Mouse (Mus musculus): ENCODE measurements around the gene Pzp. TPM values are rescaled to one million over a fixed set of nuclear protein-coding genes. Genes with fewer than 3 reads are reported as not detected.

Gene Pzp
- total RNA-seq, 2 experiments from 2014 or later = not detected

DNA sequence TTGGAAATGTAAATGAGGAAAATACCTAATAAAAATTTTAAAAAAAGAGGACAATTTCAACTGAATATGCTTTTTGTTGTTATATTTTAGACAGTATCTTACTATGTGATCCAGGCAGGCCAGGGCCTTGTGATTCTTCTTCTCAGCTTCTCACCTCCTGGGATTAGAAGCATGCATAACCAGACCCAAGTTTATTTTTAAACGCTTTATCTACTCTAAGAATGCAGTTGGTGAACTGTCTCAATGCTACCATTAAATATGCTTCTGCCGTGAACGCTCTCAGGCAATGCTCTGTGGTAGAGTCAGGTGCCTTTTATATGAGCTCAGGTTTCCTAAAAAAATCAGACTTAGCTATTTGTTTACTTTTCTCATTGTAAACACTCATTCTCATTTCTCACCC is 3.2 kb downstream of the Pzp start:
- Histone ChIP-seq H3K27ac (no peak overlapping the region), H3K4me3 (no peak overlapping the region)
- no peak for TF ChIP-seq CTCF (conservative IDR thresholded peaks at IDR 0.05)
- DNase-seq (ENCODE audit: low spot score in 2 of 2) = no peak

DNA sequence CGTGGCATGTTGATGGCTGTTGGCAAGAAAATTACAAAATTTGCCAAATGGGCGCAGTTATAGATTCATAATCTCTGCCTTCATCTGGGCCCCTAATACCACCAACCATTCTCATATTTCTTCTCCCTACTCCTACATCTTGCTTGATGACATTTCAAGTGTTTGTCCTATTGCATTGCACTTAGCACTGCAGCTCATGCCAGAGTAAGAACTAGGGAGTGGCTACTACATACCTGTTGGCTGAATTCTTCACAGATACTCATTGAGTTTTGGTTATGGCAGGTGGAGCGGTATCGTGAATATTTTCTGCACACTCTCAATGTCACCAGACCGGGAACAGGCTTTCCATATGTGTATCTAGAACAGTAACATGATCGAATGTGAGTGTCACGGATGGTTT is 7.4 kb downstream of the Pzp start:
- Histone ChIP-seq H3K4me3 (no peak overlapping the region), H3K27ac (no peak overlapping the region)
- DNase-seq (ENCODE audit: low spot score in 2 of 2) = no peak
- TF ChIP-seq CTCF (conservative IDR thresholded peaks at IDR 0.05) = no peak

DNA sequence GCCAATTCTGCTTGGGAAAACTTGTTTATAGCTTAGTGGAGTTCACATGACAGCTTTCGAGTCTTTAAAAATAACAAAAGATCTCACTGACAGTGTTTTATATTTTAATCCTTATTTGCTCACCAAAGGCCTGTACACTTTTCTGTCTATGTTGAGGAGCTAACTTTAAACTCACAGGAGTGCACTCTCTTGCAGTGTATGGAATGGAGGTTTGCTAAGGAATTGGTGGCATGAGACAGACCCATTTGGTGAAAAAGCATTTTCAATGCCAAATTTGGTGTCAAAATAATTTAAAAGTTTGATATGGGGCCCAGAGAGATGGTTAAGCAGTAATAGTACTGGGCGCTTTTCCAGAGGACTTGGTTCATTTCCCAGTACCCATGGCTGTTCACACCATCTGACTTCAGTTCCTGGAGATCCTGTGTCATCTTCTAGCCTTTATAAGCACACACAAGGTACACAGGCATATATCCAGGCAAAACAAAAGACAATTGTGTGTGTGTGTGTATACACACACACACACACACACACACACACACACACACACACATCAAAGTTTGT is 20.8 kb downstream of the Pzp start:
- peak; percentile 57 to 61 for DNase-seq (ENCODE audit: low spot score in 2 of 2)
- TF ChIP-seq CTCF (conservative IDR thresholded peaks at IDR 0.05) = no peak
- H3K4me3 ChIP-seq = no peak overlapping the region
- peak overlapping the region; percentile 59 for H3K27ac ChIP-seq

DNA sequence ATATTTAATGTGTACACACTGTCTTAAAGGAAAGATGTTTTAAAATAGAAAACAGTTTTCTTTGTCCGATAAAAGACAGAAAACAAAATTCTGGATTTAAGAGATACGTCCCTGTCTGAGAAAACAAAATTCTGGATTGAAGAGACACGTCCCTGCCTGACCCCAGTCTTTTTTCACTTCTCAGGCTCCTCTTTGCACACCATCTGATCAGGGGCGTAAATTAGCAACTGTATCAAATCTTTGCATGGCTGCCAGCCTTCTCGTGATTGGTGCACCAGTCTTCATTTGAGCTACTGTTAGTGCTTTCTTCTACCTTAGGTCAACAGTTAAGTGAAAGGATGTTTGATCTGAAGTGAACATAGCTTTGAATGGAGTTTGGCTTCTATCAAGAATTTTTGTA is 21.8 kb downstream of the Pzp start:
- no peak for TF ChIP-seq CTCF (conservative IDR thresholded peaks at IDR 0.05)
- Histone ChIP-seq H3K27ac (peak overlapping the region; percentile 59), H3K4me3 (no peak overlapping the region)
- DNase-seq (ENCODE audit: low spot score in 2 of 2) = no peak

DNA sequence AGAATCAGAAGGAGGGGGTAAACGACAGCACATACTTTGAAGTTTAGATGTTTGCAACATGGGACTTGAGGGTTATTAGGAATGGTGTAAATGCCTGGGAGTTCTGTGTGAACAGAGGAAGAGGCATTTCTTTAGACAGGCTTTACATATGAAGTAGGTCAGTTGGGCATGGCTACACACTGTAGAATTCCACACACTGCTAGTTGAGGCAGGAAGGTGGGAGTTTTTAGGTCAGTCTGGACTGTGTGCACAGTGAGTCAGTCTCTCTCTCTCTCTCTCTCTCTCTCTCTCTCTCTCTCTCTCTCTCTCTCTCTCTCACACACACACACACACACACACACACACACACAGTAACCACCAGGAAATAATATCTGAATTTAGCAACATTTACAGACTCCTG is 31.2 kb downstream of the Pzp start:
- DNase-seq (ENCODE audit: low spot score in 2 of 2) = no peak
- Histone ChIP-seq H3K27ac (no peak overlapping the region), H3K4me3 (no peak overlapping the region)
- no peak for TF ChIP-seq CTCF (conservative IDR thresholded peaks at IDR 0.05)

DNA sequence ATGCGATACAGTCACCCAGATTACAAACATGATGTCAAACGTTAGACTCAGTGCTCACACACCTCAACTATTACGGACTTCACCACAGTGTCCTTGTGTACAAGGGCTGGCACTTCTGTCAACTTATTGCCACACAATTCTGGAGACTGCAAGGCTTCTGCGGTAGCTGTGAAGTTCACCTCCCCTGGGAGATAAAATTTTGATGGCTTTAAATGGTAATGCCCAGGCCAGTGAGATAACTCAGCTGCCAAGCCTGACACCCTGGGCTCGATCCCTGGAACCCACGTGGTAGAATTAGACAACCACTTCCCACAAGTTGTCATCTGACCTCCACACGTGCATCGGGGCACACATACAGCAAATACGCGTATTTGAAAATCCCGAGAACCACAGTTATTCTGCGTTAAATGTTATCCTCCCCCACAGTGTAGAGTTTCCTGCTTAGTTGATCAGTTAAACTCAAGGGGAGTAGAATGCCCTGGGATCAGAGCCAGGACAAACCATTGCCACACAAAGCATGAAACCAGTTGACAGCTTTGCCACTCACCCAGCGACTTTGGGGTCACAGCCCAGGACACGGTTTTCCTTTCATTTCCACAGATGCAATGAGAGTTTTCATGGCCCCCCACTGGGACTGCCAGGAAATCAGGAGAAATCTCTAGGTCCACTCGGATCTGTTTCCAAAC is 31.7 kb downstream of the Pzp start:
- no peak for DNase-seq (ENCODE audit: low spot score in 2 of 2)
- no peak for TF ChIP-seq CTCF (conservative IDR thresholded peaks at IDR 0.05)

DNA sequence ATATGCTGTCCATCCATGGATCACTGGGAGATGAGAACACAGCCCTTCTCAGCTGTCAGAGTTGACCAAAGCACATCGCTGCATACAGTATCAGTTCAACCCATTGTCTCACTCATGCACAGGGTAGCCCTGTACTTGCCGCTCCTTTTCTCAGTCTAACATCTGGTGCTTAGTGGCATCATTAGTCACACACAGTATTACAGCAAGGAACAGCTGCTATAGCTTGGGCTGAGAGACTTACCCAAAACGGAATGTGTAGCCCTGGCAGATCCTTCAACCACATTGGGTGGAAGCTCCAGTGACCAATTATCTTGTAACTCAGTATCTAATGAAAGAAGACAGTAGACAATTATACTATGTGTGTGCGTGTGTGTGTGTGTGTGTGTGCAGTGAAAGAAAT is 34.6 kb downstream of the Pzp start:
- no peak overlapping the region for H3K27ac ChIP-seq
- no peak overlapping the region for H3K4me3 ChIP-seq
- TF ChIP-seq CTCF (conservative IDR thresholded peaks at IDR 0.05) = no peak
- no peak for DNase-seq (ENCODE audit: low spot score in 2 of 2)

More for the DNA sequence above, 31.7 kb downstream of the Pzp start:
- Histone ChIP-seq H3K27ac (no peak overlapping the region), H3K4me3 (no peak overlapping the region)

DNA sequence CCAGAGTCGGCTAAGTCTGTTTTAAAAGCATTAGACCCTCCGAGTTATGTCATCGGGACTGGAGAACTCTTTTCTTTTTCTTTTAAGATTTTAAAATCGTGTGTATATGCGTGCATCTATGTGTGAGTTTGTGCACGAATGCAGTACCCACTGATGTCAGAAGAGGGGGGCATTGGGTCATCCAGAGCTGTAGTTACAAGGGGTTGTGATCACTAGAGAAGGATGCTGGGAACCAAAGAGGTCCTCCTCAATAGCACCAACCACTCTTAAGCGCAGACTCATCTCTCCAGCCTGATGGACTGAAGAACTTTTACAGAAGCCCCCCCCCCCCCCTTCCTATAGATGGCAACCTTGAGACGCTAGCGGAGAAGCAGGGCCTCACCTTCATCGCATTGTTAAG is 36.4 kb downstream of the Pzp start:
- TF ChIP-seq CTCF (conservative IDR thresholded peaks at IDR 0.05) = no peak
- H3K27ac ChIP-seq = no peak overlapping the region
- DNase-seq (ENCODE audit: low spot score in 2 of 2) = no peak
- H3K4me3 ChIP-seq = no peak overlapping the region

DNA sequence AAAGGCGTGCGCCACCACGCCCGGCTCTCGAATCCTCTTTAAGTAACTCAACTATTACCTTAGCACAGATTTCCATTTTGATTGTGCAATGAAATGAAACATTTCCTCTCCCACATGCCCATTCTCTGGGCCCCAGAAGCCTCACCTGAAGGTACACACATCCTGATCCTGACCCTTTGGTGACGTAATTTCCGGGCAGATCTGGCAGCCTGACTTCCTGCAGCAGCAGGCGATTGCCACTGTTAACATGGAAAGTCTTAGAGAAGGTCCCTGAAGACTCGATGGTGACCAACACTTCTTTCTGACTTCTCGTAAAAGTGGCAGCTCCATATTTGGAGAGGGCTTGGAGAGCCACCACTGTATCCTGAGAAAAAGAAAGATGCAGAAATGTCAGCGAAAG is 38.8 kb downstream of the Pzp start:
- H3K4me3 ChIP-seq = no peak overlapping the region
- DNase-seq (ENCODE audit: low spot score in 2 of 2) = no peak
- H3K27ac ChIP-seq = no peak overlapping the region
- TF ChIP-seq CTCF (conservative IDR thresholded peaks at IDR 0.05) = no peak

DNA sequence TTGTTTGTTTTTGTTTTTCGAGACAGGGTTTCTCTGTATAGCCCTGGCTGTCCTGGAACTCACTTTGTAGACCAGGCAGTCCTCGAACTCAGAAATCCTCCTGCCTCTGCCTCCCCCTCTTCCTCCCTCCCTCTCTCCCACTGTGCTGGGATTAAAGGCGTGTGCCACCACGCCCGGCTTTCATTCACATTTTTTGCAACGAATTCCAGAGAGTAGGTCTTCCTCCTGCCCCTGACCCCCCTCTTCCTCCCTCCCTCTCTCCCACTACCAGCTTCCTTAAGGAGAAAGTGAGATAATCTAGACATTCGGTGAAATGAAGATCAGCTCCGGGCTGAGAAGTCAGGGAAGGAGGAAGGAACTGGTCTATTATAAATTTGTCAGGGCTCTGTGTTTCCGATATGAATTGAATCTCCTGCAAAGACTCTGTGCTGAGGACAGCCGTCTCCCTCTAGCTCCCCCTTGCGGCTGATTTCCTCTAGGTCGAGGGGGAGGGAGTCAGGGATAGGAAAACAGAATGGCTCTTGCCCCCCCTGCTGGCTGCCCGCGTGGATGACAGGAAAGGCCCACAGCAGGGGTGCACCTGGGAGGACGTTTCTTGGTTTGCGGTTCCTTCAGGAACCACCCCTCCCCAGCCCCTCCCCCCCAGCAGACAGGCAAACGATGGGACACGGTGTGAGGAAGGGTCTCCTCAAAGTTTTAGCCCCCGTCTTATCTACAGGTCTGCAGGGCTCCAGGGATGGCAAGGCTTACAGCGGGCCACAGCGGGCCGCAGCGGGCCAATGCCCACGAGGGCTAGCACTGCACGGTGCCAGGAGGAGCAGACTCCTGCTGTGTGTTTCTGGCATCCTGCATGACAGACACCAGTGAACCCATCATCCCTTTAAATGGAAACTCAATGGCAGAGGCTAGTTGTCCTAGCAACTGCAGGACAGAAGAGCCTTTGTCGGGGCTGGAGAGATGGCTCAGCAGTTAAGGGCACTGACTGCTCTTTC is 46.8 kb downstream of the Pzp start:
- peak; percentile 99 for TF ChIP-seq CTCF (conservative IDR thresholded peaks at IDR 0.05)
- DNase-seq (ENCODE audit: low spot score in 2 of 2) = peak; percentile 96 to 100
- no peak overlapping the region for H3K4me3 ChIP-seq
- H3K27ac ChIP-seq = no peak overlapping the region

DNA sequence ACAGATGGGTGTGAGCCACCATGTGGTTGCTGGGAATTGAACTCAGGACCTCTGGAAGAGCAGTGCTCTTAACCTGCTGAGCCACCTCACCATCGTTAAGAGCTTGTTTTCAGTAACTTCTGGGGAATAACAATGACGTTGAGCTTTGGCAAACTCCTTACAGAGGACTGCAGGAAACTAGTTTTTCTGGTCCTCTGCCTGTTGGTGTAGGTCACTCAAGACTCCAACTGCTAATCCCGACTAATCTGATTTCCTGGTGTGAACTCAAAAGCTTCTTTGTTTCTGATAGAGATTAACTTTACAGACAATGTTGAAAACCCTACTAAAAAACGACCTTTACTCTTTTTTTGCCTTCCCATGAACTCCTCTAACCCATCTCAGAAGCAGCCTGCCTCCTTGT is 49.0 kb downstream of the Pzp start:
- TF ChIP-seq CTCF (conservative IDR thresholded peaks at IDR 0.05) = no peak
- Histone ChIP-seq H3K4me3 (no peak overlapping the region), H3K27ac (no peak overlapping the region)
- no peak for DNase-seq (ENCODE audit: low spot score in 2 of 2)

DNA sequence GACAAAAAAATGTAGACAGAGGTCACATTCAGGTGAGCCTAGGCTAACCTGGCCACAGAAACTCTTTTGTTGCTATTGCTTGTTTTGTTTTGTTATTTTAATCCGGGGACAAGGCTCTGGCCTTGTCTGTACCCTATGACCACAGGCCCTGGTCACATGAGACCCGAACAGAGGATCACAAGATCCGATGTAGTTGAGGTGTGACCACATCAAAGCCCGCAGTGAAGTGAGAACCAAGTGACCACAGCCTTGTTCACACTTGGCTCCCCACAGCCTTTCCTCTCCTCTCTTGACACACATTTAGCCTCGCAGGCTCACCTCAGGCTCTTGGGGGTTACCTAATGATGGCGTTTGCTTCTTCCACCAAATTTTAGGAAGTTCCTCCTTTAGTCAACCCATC is 52.4 kb downstream of the Pzp start:
- Histone ChIP-seq H3K4me3 (no peak overlapping the region), H3K27ac (no peak overlapping the region)
- no peak for DNase-seq (ENCODE audit: low spot score in 2 of 2)
- TF ChIP-seq CTCF (conservative IDR thresholded peaks at IDR 0.05) = no peak

DNA sequence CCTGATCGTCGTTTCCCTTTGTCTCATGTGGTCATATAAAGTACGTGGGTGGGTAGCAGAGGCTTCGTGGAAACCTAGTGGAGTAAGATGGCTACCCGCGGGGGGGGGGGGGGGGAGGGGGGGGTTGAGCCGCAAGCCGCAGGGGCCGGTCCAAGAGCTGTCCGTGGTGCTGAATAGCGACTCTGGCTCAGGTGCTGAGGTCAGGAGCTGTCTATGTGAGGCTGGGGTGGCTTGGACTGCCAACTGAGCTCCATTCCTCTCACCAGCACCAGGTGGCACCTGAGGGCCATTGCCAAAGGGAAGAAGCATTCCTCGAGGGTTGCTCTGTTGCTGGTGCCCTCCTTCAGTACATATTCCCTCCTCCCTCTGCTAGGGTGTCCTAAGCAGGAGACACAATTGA is 57.1 kb downstream of the Pzp start:
- Histone ChIP-seq H3K27ac (no peak overlapping the region), H3K4me3 (no peak overlapping the region)
- no peak for DNase-seq (ENCODE audit: low spot score in 2 of 2)
- no peak; the same call in none of the 2 replicates for TF ChIP-seq CTCF (conservative IDR thresholded peaks at IDR 0.05)

Measured in layer of hippocampus, adult 2 months (tissue).